Mouse (Mus musculus) cerebellum, postnatal 25 days (tissue): ENCODE results near the gene Gm42906.

ENCODE experiments used
- DNase-seq, 2 experiments: peaks; one replicate each; pipeline ENCODE4 v3.0.0; 2021; ENCODE audit warnings: mixed read lengths in 2 of 2

The Gm42906 gene

GRCm38 (mm10) chr5:151018959-151019358 lies 409.0 kb downstream of the Gm42906 start:
- DNase-seq = no peak

- no peak for DNase-seq
Measured at GRCm38 (mm10) chr5:151018450-151018849, 409.5 kb downstream of the Gm42906 start.
